Mouse (Mus musculus): ENCODE results near the gene Fam102b. TPM values are rescaled to one million over a fixed set of nuclear protein-coding genes. Genes with fewer than 3 reads are reported as not detected.

The Fam102b gene
- total and polyA plus RNA-seq, 2 experiments from 2014 or later, result 29.8 to 84.1 TPM

DNA sequence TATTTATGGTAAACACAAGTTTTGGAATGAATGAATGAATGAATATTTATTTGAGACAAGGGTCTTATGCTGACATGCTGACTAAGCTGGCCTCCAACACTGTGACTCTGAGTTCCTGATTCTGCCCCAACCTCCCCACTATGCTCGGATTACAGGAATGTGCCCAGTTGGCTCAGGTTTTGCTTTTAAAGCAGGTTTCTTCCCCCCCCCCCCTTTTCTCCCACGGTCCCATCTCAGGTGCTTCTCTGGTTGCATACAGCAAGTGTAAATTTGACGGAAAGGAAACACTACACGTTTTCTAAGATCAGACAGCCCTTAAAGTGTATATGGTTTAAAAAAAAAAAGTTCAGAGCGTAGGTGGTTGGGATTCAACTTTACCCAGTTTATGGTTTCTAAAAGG, 87.8 kb downstream of the Fam102b start, which contains the start of gene Henmt1:
Gene Henmt1, plus strand, starts transcription at position 301 of the 400 bp plus-strand sequence.
- WGBS, result 94% methylated on average over 5 of the region's 5 CpGs

DNA sequence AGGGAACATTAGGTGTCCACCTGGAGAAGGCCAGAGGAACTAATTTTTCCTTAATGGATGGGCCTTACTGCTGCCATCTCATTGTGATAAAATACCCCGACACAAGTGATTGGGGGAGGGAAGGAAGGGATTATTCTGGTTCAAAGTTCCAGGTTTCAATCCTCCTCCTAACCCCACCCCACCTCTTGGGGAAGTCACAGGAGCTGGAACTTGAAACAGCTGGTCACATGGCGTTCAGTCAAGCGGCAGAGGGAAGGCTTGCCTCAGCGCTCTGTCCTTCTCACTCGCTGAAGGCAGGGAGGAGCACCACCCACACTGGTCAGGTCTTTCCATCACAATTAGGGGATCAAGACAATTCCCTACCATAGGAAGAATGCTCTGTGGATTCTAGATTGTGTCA, 88.7 kb downstream of the Fam102b start:
- Histone ChIP-seq H3K36me3 (ENCODE audit: insufficient read depth, low read length) (no peaks in the 10 kb centered on the region), H3K27me3 (ENCODE audit: insufficient read depth, low read length) (no peaks in the 10 kb centered on the region), H3K9me3 (ENCODE audit: low read length) (no peaks in the 10 kb centered on the region), H3K4me2 (ENCODE audit: low read depth, low read length, poor library complexity, severe bottlenecking) (no peak overlapping the region), H3K9ac (replicated peaks; ENCODE audit: low read length, poor library complexity, severe bottlenecking) (no peak overlapping the region), H3K27ac (ENCODE audit: low read depth, low read length) (no peak overlapping the region), H3K4me3 (ENCODE audit: low read depth, low read length) (no peak overlapping the region), H3K4me1 (ENCODE audit: insufficient read depth, low read length) (no peaks in the 10 kb centered on the region)
- TF ChIP-seq CTCF (IDR thresholded peaks at IDR 0.05), result no peak
- WGBS, result 90% methylated on average over 5 of the region's 5 CpGs
- ATAC-seq (ENCODE audit: low FRiP score) (no peak), DNase-seq (ENCODE audit: low spot score) (no peak)

More for the DNA sequence above, 87.8 kb downstream of the Fam102b start, which contains the start of gene Henmt1:
- no peaks in the 10 kb centered on the region for H3K27me3 ChIP-seq (ENCODE audit: insufficient read depth, low read length)
- H3K4me3 ChIP-seq (ENCODE audit: low read depth, low read length), result peak within 1 kb of the TSS; percentile 28
- H3K9me3 ChIP-seq (ENCODE audit: low read length), result no peaks in the 10 kb centered on the region
- no peak within 1 kb of the TSS for H3K27ac ChIP-seq (ENCODE audit: low read depth, low read length)
- ATAC-seq (ENCODE audit: low FRiP score) (no peak), DNase-seq (ENCODE audit: low spot score) (no peak)
- no peaks in the 10 kb centered on the region for H3K36me3 ChIP-seq (ENCODE audit: insufficient read depth, low read length)
- no peak within 1 kb of the TSS; the same call in 1 of the 2 replicates for H3K9ac ChIP-seq (replicated peaks; ENCODE audit: low read length, poor library complexity, severe bottlenecking)
- no peaks in the 10 kb centered on the region for H3K4me1 ChIP-seq (ENCODE audit: insufficient read depth, low read length)
- peak within 1 kb of the TSS; percentile 45 for H3K4me2 ChIP-seq (ENCODE audit: low read depth, low read length, poor library complexity, severe bottlenecking)
- no peak for TF ChIP-seq CTCF (IDR thresholded peaks at IDR 0.05)

DNA sequence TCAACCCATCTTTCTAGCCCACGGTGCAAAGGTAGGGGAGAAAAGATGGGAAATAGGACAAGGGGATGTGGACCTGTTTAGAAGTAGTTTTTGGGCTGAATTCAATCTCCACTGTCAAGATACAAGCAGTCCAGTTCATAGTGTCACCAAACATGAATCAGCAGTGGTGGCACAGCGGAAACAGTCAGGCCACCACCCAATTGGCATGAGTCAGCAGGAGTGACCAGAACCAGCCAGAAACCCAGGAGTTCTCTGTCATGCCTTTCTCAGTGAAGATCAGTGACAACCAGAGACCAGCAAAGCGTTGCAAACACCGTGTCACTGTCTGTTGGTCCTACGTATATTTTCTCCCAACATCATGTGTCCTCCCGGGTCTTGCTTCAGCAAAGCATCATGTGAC, 93.8 kb downstream of the Fam102b start:
- no peak overlapping the region for H3K4me3 ChIP-seq (ENCODE audit: low read depth, low read length)
- H3K4me1 ChIP-seq (ENCODE audit: insufficient read depth, low read length), result no peaks in the 10 kb centered on the region
- TF ChIP-seq CTCF (IDR thresholded peaks at IDR 0.05), result no peak
- H3K9me3 ChIP-seq (ENCODE audit: low read length), result no peaks in the 10 kb centered on the region
- no peak overlapping the region for H3K9ac ChIP-seq (replicated peaks; ENCODE audit: low read length, poor library complexity, severe bottlenecking)
- DNase-seq (ENCODE audit: low spot score) (no peak), ATAC-seq (ENCODE audit: low FRiP score) (no peak)
- WGBS, result 97% methylated on average over 6 of the region's 6 CpGs
- H3K4me2 ChIP-seq (ENCODE audit: low read depth, low read length, poor library complexity, severe bottlenecking), result no peak overlapping the region
- H3K36me3 ChIP-seq (ENCODE audit: insufficient read depth, low read length), result no peaks in the 10 kb centered on the region
- no peak overlapping the region for H3K27ac ChIP-seq (ENCODE audit: low read depth, low read length)
- H3K27me3 ChIP-seq (ENCODE audit: insufficient read depth, low read length), result no peaks in the 10 kb centered on the region

DNA sequence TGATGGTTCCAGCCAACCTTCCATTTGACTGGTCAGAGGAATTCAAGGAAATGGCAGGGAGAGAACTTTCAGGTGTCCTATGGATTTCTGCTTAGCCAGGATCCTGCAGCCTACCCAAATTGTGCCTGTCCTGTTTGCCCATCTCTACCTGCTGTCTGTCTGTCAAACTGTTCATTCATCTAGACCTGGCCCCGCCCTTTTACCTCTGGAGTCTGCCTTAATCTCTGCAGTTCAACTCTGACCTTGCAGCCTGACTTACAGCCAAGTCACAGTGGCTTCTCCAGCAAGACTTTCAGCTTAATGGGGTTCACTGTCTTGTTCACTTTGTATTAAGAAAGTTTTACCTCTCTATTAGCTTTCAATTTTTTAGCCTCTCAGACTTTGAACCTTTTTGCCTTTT, 101.1 kb downstream of the Fam102b start:
- no peaks in the 10 kb centered on the region for H3K36me3 ChIP-seq (ENCODE audit: insufficient read depth, low read length)
- H3K27me3 ChIP-seq (ENCODE audit: insufficient read depth, low read length), result no peaks in the 10 kb centered on the region
- DNase-seq (ENCODE audit: low spot score) (no peak), ATAC-seq (ENCODE audit: low FRiP score) (no peak)
- H3K9ac ChIP-seq (replicated peaks; ENCODE audit: low read length, poor library complexity, severe bottlenecking), result no peak overlapping the region
- no peaks in the 10 kb centered on the region for H3K4me1 ChIP-seq (ENCODE audit: insufficient read depth, low read length)
- no peaks in the 10 kb centered on the region for H3K9me3 ChIP-seq (ENCODE audit: low read length)
- no peak overlapping the region for H3K27ac ChIP-seq (ENCODE audit: low read depth, low read length)
- H3K4me3 ChIP-seq (ENCODE audit: low read depth, low read length), result no peak overlapping the region
- TF ChIP-seq CTCF (IDR thresholded peaks at IDR 0.05), result no peak
- H3K4me2 ChIP-seq (ENCODE audit: low read depth, low read length, poor library complexity, severe bottlenecking), result no peak overlapping the region
- WGBS, result 80% methylated on average over 1 of the region's 1 CpGs

DNA sequence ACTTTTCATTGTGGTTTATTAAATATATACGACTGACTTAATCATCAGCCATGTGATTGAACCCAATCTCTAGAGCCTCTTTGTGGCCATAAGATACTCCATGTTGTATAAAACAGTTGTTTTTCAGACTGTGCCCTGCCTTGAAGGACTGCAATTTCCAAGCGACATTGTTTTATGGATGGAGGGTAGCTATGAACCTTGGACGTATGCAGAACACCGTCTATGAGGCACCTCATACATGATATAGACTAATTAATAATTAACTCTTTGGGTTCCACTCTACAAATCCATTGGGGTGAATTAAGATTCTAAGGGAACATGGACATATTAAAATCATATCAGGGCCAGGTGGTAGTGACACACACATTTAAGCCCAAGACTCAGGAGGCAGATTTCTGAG, 101.7 kb downstream of the Fam102b start:
- ATAC-seq (ENCODE audit: low FRiP score), result no peak
- Histone ChIP-seq H3K27me3 (ENCODE audit: insufficient read depth, low read length) (no peaks in the 10 kb centered on the region), H3K4me3 (ENCODE audit: low read depth, low read length) (no peak overlapping the region), H3K4me1 (ENCODE audit: insufficient read depth, low read length) (no peaks in the 10 kb centered on the region), H3K36me3 (ENCODE audit: insufficient read depth, low read length) (no peaks in the 10 kb centered on the region), H3K9me3 (ENCODE audit: low read length) (no peaks in the 10 kb centered on the region), H3K9ac (replicated peaks; ENCODE audit: low read length, poor library complexity, severe bottlenecking) (no peak overlapping the region), H3K27ac (ENCODE audit: low read depth, low read length) (no peak overlapping the region), H3K4me2 (ENCODE audit: low read depth, low read length, poor library complexity, severe bottlenecking) (no peak overlapping the region)
- TF ChIP-seq CTCF (IDR thresholded peaks at IDR 0.05), result no peak
- WGBS, result 90% methylated on average over 4 of the region's 4 CpGs
- DNase-seq (ENCODE audit: low spot score), result no peak

DNA sequence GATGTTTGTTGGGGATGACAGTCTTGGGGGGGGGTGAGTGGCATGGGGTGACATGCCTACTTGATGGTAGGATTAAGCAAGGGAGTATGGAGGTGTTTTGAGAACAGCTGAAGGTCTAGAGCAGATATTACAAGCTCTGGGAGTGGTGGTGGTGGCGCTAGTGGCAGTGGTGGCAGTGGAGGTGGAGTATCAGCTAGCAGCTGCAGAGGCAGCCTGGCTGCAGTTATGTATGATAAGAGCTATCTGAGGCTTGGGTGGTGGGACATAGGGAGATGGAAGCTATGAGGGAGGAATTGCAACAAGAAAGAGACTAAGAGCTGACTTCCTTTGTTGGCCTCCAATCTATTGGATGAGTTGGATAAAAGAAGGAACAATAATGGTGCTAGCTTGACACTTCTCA, 105.6 kb downstream of the Fam102b start:
- no peaks in the 10 kb centered on the region for H3K36me3 ChIP-seq (ENCODE audit: insufficient read depth, low read length)
- 84% methylated on average over 1 of the region's 1 CpGs for WGBS
- no peak overlapping the region for H3K27ac ChIP-seq (ENCODE audit: low read depth, low read length)
- H3K4me1 ChIP-seq (ENCODE audit: insufficient read depth, low read length), result no peaks in the 10 kb centered on the region
- H3K4me3 ChIP-seq (ENCODE audit: low read depth, low read length), result no peak overlapping the region
- no peaks in the 10 kb centered on the region for H3K27me3 ChIP-seq (ENCODE audit: insufficient read depth, low read length)
- ATAC-seq (ENCODE audit: low FRiP score), result no peak
- H3K9ac ChIP-seq (replicated peaks; ENCODE audit: low read length, poor library complexity, severe bottlenecking), result no peak overlapping the region
- DNase-seq (ENCODE audit: low spot score), result no peak
- H3K4me2 ChIP-seq (ENCODE audit: low read depth, low read length, poor library complexity, severe bottlenecking), result no peak overlapping the region
- no peak for TF ChIP-seq CTCF (IDR thresholded peaks at IDR 0.05)
- H3K9me3 ChIP-seq (ENCODE audit: low read length), result no peaks in the 10 kb centered on the region

Small RNA genes within 50 kb of the gene (microRNA-seq; reads per million reads assigned to microRNA genes)
- gene Gm44384 (ENCODE audit: borderline number of aligned reads), result not detected

Other genes with a start within 250 kb of the Fam102b start
- 8.8 and 12.3 TPM in 2 replicates for gene Stxbp3, start 187.1 kb downstream of the Fam102b start, total RNA-seq (2014; rRNA removed)
- gene Stxbp3, start 187.1 kb downstream of the Fam102b start, polyA plus RNA-seq (2015; fragmentation: Nextera tagmentation; extraction: Ambion mirVana), result 10.7 and 11.7 TPM in 2 replicates
- not detected in 2 replicates for gene Fndc7, start 137.6 kb downstream of the Fam102b start, total RNA-seq (2014; rRNA removed)
- 0.09 TPM in 1 of 2 replicates, not detected in the other for gene Fndc7, start 137.6 kb downstream of the Fam102b start, polyA plus RNA-seq (2015; fragmentation: Nextera tagmentation; extraction: Ambion mirVana)
- gene Prpf38b, start 115.9 kb downstream of the Fam102b start, total RNA-seq (2014; rRNA removed), result 33.5 and 36.9 TPM in 2 replicates
- 32.5 and 42.2 TPM in 2 replicates for gene Prpf38b, start 115.9 kb downstream of the Fam102b start, polyA plus RNA-seq (2015; fragmentation: Nextera tagmentation; extraction: Ambion mirVana)
- gene Henmt1, start 87.7 kb downstream of the Fam102b start, total RNA-seq (2014; rRNA removed), result 1.3 and 2.3 TPM in 2 replicates
- 2.2 and 2.6 TPM in 2 replicates for gene Henmt1, start 87.7 kb downstream of the Fam102b start, polyA plus RNA-seq (2015; fragmentation: Nextera tagmentation; extraction: Ambion mirVana)
- gene Gm9857, start 87.2 kb downstream of the Fam102b start, total RNA-seq (2014; rRNA removed), result not detected in 2 replicates
- not detected in 2 replicates for gene Gm9857, start 87.2 kb downstream of the Fam102b start, polyA plus RNA-seq (2015; fragmentation: Nextera tagmentation; extraction: Ambion mirVana)
- gene Slc25a54, start 52.9 kb upstream of the Fam102b start, total RNA-seq (2014; rRNA removed), result not detected in 2 replicates
- gene Slc25a54, start 52.9 kb upstream of the Fam102b start, polyA plus RNA-seq (2015; fragmentation: Nextera tagmentation; extraction: Ambion mirVana), result 0.12 TPM in 1 of 2 replicates, not detected in the other
- gene Slc25a24, start 95.5 kb upstream of the Fam102b start, total RNA-seq (2014; rRNA removed), result 2.9 and 6.0 TPM in 2 replicates
- 2.8 and 2.9 TPM in 2 replicates for gene Slc25a24, start 95.5 kb upstream of the Fam102b start, polyA plus RNA-seq (2015; fragmentation: Nextera tagmentation; extraction: Ambion mirVana)

Data from midbrain, postnatal 0 days (tissue).